Mouse (Mus musculus) layer of hippocampus, postnatal 14 days (tissue): ENCODE results near the gene Nars2. TPM values are rescaled to one million over a fixed set of nuclear protein-coding genes. Genes with fewer than 3 reads are reported as not detected.

Experiments used
- DNase-seq, 2 experiments: peaks; one replicate each; pipeline ENCODE4 v3.0.0; 2021 to 2022; ENCODE audit warnings: low spot score in 2 of 2, mixed read lengths in 1 of 2
- total RNA-seq, 2 experiments: library from RNA; stranded (reverse); gene quantifications; 2 replicates each; pipeline ENCODE4 v1.2.3; 2021

Nars2 gene
- total RNA-seq, 2 experiments from 2014 or later: 17.6 to 19.4 TPM

GRCm38 (mm10) chr7:97060966-97061365 is 109.7 kb downstream of the Nars2 start:
- DNase-seq: no peak

- DNase-seq: no peak
Measured at GRCm38 (mm10) chr7:97071512-97071911, 120.2 kb downstream of the Nars2 start.

- no peak for DNase-seq
Measured at GRCm38 (mm10) chr7:97072061-97072460, 120.8 kb downstream of the Nars2 start.

- DNase-seq: no peak
Measured at GRCm38 (mm10) chr7:97074974-97075373, 123.7 kb downstream of the Nars2 start.

GRCm38 (mm10) chr7:97076977-97077376 is 125.7 kb downstream of the Nars2 start:
- DNase-seq: no peak

- peak in 1 of 2 experiments; percentile 7 for DNase-seq
Measured at GRCm38 (mm10) chr7:97078685-97079084, 127.4 kb downstream of the Nars2 start.

GRCm38 (mm10) chr7:97079145-97079544 is 127.8 kb downstream of the Nars2 start:
- peak; percentile 33 to 61 for DNase-seq

- DNase-seq: no peak
Measured at GRCm38 (mm10) chr7:97079651-97080365, 128.5 kb downstream of the Nars2 start.

- no peak for DNase-seq
Measured at GRCm38 (mm10) chr7:97080621-97081241, 129.4 kb downstream of the Nars2 start.

GRCm38 (mm10) chr7:97081242-97081958 is 130.1 kb downstream of the Nars2 start, which contains the start of gene Gab2:
Gab2 (plus strand) TSS chr7:97081586.
- peak; percentile 53 to 56 for DNase-seq

GRCm38 (mm10) chr7:97081959-97082218 is 130.6 kb downstream of the Nars2 start:
- DNase-seq: no peak

GRCm38 (mm10) chr7:97082219-97083101 is 131.2 kb downstream of the Nars2 start:
- DNase-seq: peak; percentile 29 to 37

GRCm38 (mm10) chr7:97083579-97083978 is 132.3 kb downstream of the Nars2 start:
- DNase-seq: no peak

GRCm38 (mm10) chr7:97084181-97084580 is 132.9 kb downstream of the Nars2 start:
- DNase-seq: no peak

GRCm38 (mm10) chr7:97085291-97085690 is 134.0 kb downstream of the Nars2 start:
- peak in 1 of 2 experiments; percentile 55 for DNase-seq

GRCm38 (mm10) chr7:97094241-97094640 is 142.9 kb downstream of the Nars2 start:
- DNase-seq: no peak

- no peak for DNase-seq
Measured at GRCm38 (mm10) chr7:97108119-97108518, 156.8 kb downstream of the Nars2 start.
